Mouse (Mus musculus): ENCODE measurements around the gene Cxcr4. TPM values are rescaled to one million over a fixed set of nuclear protein-coding genes. Genes with fewer than 3 reads are reported as not detected.

Cxcr4 gene
- total and polyA plus RNA-seq, 3 experiments = 0.16 to 17.8 TPM; not detected in 1

- Histone ChIP-seq H3K9me3 (replicated peaks) (no peaks in the 10 kb centered on the region), H3K36me3 (replicated peaks) (no peaks in the 10 kb centered on the region), H3K4me1 (ENCODE audit: insufficient read depth, low read depth, low read length) (no peaks in the 10 kb centered on the region), H3K4me3 (ENCODE audit: low read depth, low read length) (no peak overlapping the region), H3K27me3 (ENCODE audit: insufficient read depth, low read length) (no peaks in the 10 kb centered on the region)
- ATAC-seq (ENCODE audit: extremely low read depth, insufficient number of reproducible peaks, low FRiP score, poor library complexity, severe bottlenecking) (no peak), DNase-seq (ENCODE audit: low spot score) (no peak)
- no peak for TF ChIP-seq CTCF (IDR thresholded peaks at IDR 0.05; ENCODE audit: low read depth, low read length)
- TF ChIP-seq POLR2AphosphoS5 (IDR thresholded peaks at IDR 0.05; ENCODE audit: insufficient replicate concordance, low read depth, low read length) = no peak
- no peak for TF ChIP-seq TAL1 (conservative IDR thresholded peaks at IDR 0.05; ENCODE audit: low read depth, low read length)
- no peak for TF ChIP-seq GATA1 (IDR thresholded peaks at IDR 0.05; ENCODE audit: borderline replicate concordance, low read length)
- no peak for TF ChIP-seq GATA2 (IDR thresholded peaks at IDR 0.05; ENCODE audit: borderline replicate concordance, low read depth, low read length)
These were observed 39.5 kb downstream of the Cxcr4 start for GRCm38 (mm10) chr1:128552545-128552944.

- TF ChIP-seq POLR2AphosphoS5 (IDR thresholded peaks at IDR 0.05; ENCODE audit: insufficient replicate concordance, low read depth, low read length) = no peak
These were observed 40.2 kb downstream of the Cxcr4 start for GRCm38 (mm10) chr1:128551743-128552397.

GRCm38 (mm10) chr1:128549442-128549841, 42.7 kb downstream of the Cxcr4 start:
- ATAC-seq (ENCODE audit: extremely low read depth, insufficient number of reproducible peaks, low FRiP score, poor library complexity, severe bottlenecking) = no peak
- no peaks in the 10 kb centered on the region for H3K36me3 ChIP-seq (replicated peaks)
- TF ChIP-seq POLR2AphosphoS5 (IDR thresholded peaks at IDR 0.05; ENCODE audit: insufficient replicate concordance, low read depth, low read length) = no peak
- TF ChIP-seq CTCF (IDR thresholded peaks at IDR 0.05; ENCODE audit: low read depth, low read length) = no peak
- TF ChIP-seq GATA2 (IDR thresholded peaks at IDR 0.05; ENCODE audit: borderline replicate concordance, low read depth, low read length) = no peak
- H3K4me1 ChIP-seq (ENCODE audit: insufficient read depth, low read depth, low read length) = no peaks in the 10 kb centered on the region
- no peaks in the 10 kb centered on the region for H3K9me3 ChIP-seq (replicated peaks)
- DNase-seq (ENCODE audit: low spot score) = no peak
- no peaks in the 10 kb centered on the region for H3K27me3 ChIP-seq (ENCODE audit: insufficient read depth, low read length)
- no peak overlapping the region for H3K4me3 ChIP-seq (ENCODE audit: low read depth, low read length)

More at GRCm38 (mm10) chr1:128551743-128552397, 40.2 kb downstream of the Cxcr4 start:
- Histone ChIP-seq H3K4me3 (ENCODE audit: low read depth, low read length) (no peak overlapping the region), H3K27me3 (ENCODE audit: insufficient read depth, low read length) (no peaks in the 10 kb centered on the region), H3K4me1 (ENCODE audit: insufficient read depth, low read depth, low read length) (no peaks in the 10 kb centered on the region), H3K9me3 (replicated peaks) (no peaks in the 10 kb centered on the region), H3K36me3 (replicated peaks) (no peaks in the 10 kb centered on the region)
- ATAC-seq (ENCODE audit: extremely low read depth, insufficient number of reproducible peaks, low FRiP score, poor library complexity, severe bottlenecking) (no peak), DNase-seq (ENCODE audit: low spot score) (no peak)

GRCm38 (mm10) chr1:128549007-128549406, 43.1 kb downstream of the Cxcr4 start:
- no peak for DNase-seq (ENCODE audit: low spot score)
- Histone ChIP-seq H3K4me3 (ENCODE audit: low read depth, low read length) (no peak overlapping the region), H3K9me3 (replicated peaks) (no peaks in the 10 kb centered on the region), H3K36me3 (replicated peaks) (no peaks in the 10 kb centered on the region), H3K27me3 (ENCODE audit: insufficient read depth, low read length) (no peaks in the 10 kb centered on the region), H3K4me1 (ENCODE audit: insufficient read depth, low read depth, low read length) (no peaks in the 10 kb centered on the region)
- no peak for ATAC-seq (ENCODE audit: extremely low read depth, insufficient number of reproducible peaks, low FRiP score, poor library complexity, severe bottlenecking)
- TF ChIP-seq GATA1 (IDR thresholded peaks at IDR 0.05; ENCODE audit: borderline replicate concordance, low read length) (no peak), TAL1 (conservative IDR thresholded peaks at IDR 0.05; ENCODE audit: low read depth, low read length) (no peak), POLR2AphosphoS5 (IDR thresholded peaks at IDR 0.05; ENCODE audit: insufficient replicate concordance, low read depth, low read length) (no peak), GATA2 (IDR thresholded peaks at IDR 0.05; ENCODE audit: borderline replicate concordance, low read depth, low read length) (no peak), CTCF (IDR thresholded peaks at IDR 0.05; ENCODE audit: low read depth, low read length) (no peak)

GRCm38 (mm10) chr1:128548220-128548998, 43.7 kb downstream of the Cxcr4 start:
- Histone ChIP-seq H3K4me1 (ENCODE audit: insufficient read depth, low read depth, low read length) (no peaks in the 10 kb centered on the region), H3K27me3 (ENCODE audit: insufficient read depth, low read length) (no peaks in the 10 kb centered on the region), H3K36me3 (replicated peaks) (no peaks in the 10 kb centered on the region), H3K9me3 (replicated peaks) (no peaks in the 10 kb centered on the region), H3K4me3 (ENCODE audit: low read depth, low read length) (no peak overlapping the region)
- DNase-seq (ENCODE audit: low spot score) (no peak), ATAC-seq (ENCODE audit: extremely low read depth, insufficient number of reproducible peaks, low FRiP score, poor library complexity, severe bottlenecking) (no peak)
- TF ChIP-seq CTCF (IDR thresholded peaks at IDR 0.05; ENCODE audit: low read depth, low read length) (no peak), TAL1 (conservative IDR thresholded peaks at IDR 0.05; ENCODE audit: low read depth, low read length) (no peak), POLR2AphosphoS5 (IDR thresholded peaks at IDR 0.05; ENCODE audit: insufficient replicate concordance, low read depth, low read length) (no peak), GATA1 (IDR thresholded peaks at IDR 0.05; ENCODE audit: borderline replicate concordance, low read length) (no peak), GATA2 (IDR thresholded peaks at IDR 0.05; ENCODE audit: borderline replicate concordance, low read depth, low read length) (no peak)

GRCm38 (mm10) chr1:128545672-128546071, 46.4 kb downstream of the Cxcr4 start:
- Histone ChIP-seq H3K4me1 (ENCODE audit: insufficient read depth, low read depth, low read length) (no peaks in the 10 kb centered on the region), H3K27me3 (ENCODE audit: insufficient read depth, low read length) (no peaks in the 10 kb centered on the region; the same call in 1 of the 2 replicates), H3K36me3 (replicated peaks) (no peaks in the 10 kb centered on the region), H3K4me3 (ENCODE audit: low read depth, low read length) (no peak overlapping the region), H3K9me3 (replicated peaks) (no peaks in the 10 kb centered on the region)
- no peak for DNase-seq (ENCODE audit: low spot score)
- TF ChIP-seq CTCF (IDR thresholded peaks at IDR 0.05; ENCODE audit: low read depth, low read length) = no peak
- no peak for TF ChIP-seq GATA1 (IDR thresholded peaks at IDR 0.05; ENCODE audit: borderline replicate concordance, low read length)
- no peak for TF ChIP-seq GATA2 (IDR thresholded peaks at IDR 0.05; ENCODE audit: borderline replicate concordance, low read depth, low read length)
- TF ChIP-seq TAL1 (conservative IDR thresholded peaks at IDR 0.05; ENCODE audit: low read depth, low read length) = no peak
- no peak for TF ChIP-seq POLR2AphosphoS5 (IDR thresholded peaks at IDR 0.05; ENCODE audit: insufficient replicate concordance, low read depth, low read length)
- no peak for ATAC-seq (ENCODE audit: extremely low read depth, insufficient number of reproducible peaks, low FRiP score, poor library complexity, severe bottlenecking)
